Mouse (Mus musculus): ENCODE data around the gene Pak1. TPM values are rescaled to one million over a fixed set of nuclear protein-coding genes. Genes with fewer than 3 reads are reported as not detected.

Gene Pak1
- 117 and 171 TPM in 2 replicates for polyA plus RNA-seq (2014; fragmentation: Nextera tagmentation; extraction: Ambion mirVana)

GRCm38 (mm10) chr7:97788190-97788668 lies at the start of gene Pak1:
Pak1 (plus strand) TSS chr7:97788541.
- Histone ChIP-seq H3K9me3 (ENCODE audit: control insufficient read depth, low read length) (no peaks in the 10 kb centered on the region), H3K27me3 (ENCODE audit: control insufficient read depth, insufficient read depth, low read length) (no peaks in the 10 kb centered on the region), H3K36me3 (ENCODE audit: control insufficient read depth, insufficient read depth, low read length) (no peaks in the 10 kb centered on the region), H3K27ac (replicated peaks; ENCODE audit: low read depth, low read length) (peak within 1 kb of the TSS; percentile 86), H3K4me2 (ENCODE audit: low read length) (peak within 1 kb of the TSS; percentile 84), H3K4me3 (replicated peaks; ENCODE audit: low read depth, low read length) (peak within 1 kb of the TSS; percentile 93), H3K4me1 (ENCODE audit: control insufficient read depth, insufficient read depth, low read length) (peaks cover 18% of the 10 kb centered on the region), H3K9ac (replicated peaks; ENCODE audit: low read length) (peak within 1 kb of the TSS; percentile 95)
- ATAC-seq (ENCODE audit: low FRiP score, low TSS enrichment) (peak; percentile 93), DNase-seq (peak; percentile 94)
- 1% methylated on average over 42 of the region's 46 CpGs for WGBS

- H3K27ac ChIP-seq (replicated peaks; ENCODE audit: low read depth, low read length), result no peak overlapping the region
- H3K36me3 ChIP-seq (ENCODE audit: control insufficient read depth, insufficient read depth, low read length), result no peaks in the 10 kb centered on the region
- H3K4me2 ChIP-seq (ENCODE audit: low read length), result no peak overlapping the region
- 42% methylated on average over 10 of the region's 10 CpGs for WGBS
- H3K9me3 ChIP-seq (ENCODE audit: control insufficient read depth, low read length), result no peaks in the 10 kb centered on the region
- no peak for ATAC-seq (ENCODE audit: low FRiP score, low TSS enrichment)
- no peak overlapping the region for H3K4me3 ChIP-seq (replicated peaks; ENCODE audit: low read depth, low read length)
- no peaks in the 10 kb centered on the region; the same call in 1 of the 2 replicates for H3K4me1 ChIP-seq (ENCODE audit: control insufficient read depth, insufficient read depth, low read length)
- no peaks in the 10 kb centered on the region for H3K27me3 ChIP-seq (ENCODE audit: control insufficient read depth, insufficient read depth, low read length)
- DNase-seq, result no peak
- H3K9ac ChIP-seq (replicated peaks; ENCODE audit: low read length), result no peak overlapping the region
Observed at GRCm38 (mm10) chr7:97740948-97741347, 47.4 kb upstream of the Pak1 start.

DNA sequence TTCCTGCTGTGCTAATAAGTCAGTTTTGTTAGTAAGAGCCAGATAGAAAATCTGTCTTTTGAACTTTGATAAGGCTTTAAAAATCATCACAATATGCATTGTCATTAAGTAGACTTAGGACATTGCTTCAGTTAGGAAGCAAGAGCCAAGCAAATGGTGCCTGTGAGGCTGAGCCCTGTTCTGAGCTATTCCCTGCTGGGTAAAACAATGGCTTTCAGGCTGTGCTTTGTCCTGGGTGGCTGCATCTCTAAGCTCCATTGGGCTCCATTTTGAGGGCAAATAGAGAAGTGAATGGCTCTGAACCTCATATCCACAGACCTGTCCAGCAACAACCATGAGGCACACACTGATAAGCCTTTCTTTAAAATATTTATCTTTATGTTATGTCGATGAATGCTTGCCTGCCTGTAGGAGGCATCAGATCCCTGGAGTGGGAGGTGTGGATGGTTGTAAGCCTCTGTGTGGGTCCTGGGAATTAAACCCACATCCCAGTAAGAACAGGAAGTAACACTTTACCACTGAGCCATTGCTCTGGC lies 46.5 kb upstream of the Pak1 start:
- H3K4me1 ChIP-seq (ENCODE audit: control insufficient read depth, insufficient read depth, low read length), result no peaks in the 10 kb centered on the region; the same call in 1 of the 2 replicates
- no peak overlapping the region for H3K27ac ChIP-seq (replicated peaks; ENCODE audit: low read depth, low read length)
- H3K27me3 ChIP-seq (ENCODE audit: control insufficient read depth, insufficient read depth, low read length), result no peaks in the 10 kb centered on the region
- DNase-seq (no peak), ATAC-seq (ENCODE audit: low FRiP score, low TSS enrichment) (no peak)
- H3K9me3 ChIP-seq (ENCODE audit: control insufficient read depth, low read length), result no peaks in the 10 kb centered on the region
- no peak overlapping the region for H3K4me2 ChIP-seq (ENCODE audit: low read length)
- H3K4me3 ChIP-seq (replicated peaks; ENCODE audit: low read depth, low read length), result no peak overlapping the region
- 4% methylated on average over 1 of the region's 1 CpGs for WGBS
- no peaks in the 10 kb centered on the region for H3K36me3 ChIP-seq (ENCODE audit: control insufficient read depth, insufficient read depth, low read length)
- no peak overlapping the region for H3K9ac ChIP-seq (replicated peaks; ENCODE audit: low read length)

GRCm38 (mm10) chr7:97745299-97745698 lies 43.0 kb upstream of the Pak1 start:
- Histone ChIP-seq H3K4me1 (ENCODE audit: control insufficient read depth, insufficient read depth, low read length) (no peaks in the 10 kb centered on the region), H3K27me3 (ENCODE audit: control insufficient read depth, insufficient read depth, low read length) (no peaks in the 10 kb centered on the region), H3K9me3 (ENCODE audit: control insufficient read depth, low read length) (no peaks in the 10 kb centered on the region), H3K4me3 (replicated peaks; ENCODE audit: low read depth, low read length) (no peak overlapping the region), H3K4me2 (ENCODE audit: low read length) (no peak overlapping the region), H3K36me3 (ENCODE audit: control insufficient read depth, insufficient read depth, low read length) (no peaks in the 10 kb centered on the region), H3K9ac (replicated peaks; ENCODE audit: low read length) (no peak overlapping the region), H3K27ac (replicated peaks; ENCODE audit: low read depth, low read length) (no peak overlapping the region)
- peak; percentile 89 for DNase-seq
- WGBS, result 16% methylated on average over 3 of the region's 3 CpGs
- ATAC-seq (ENCODE audit: low FRiP score, low TSS enrichment), result no peak

- Histone ChIP-seq H3K9ac (replicated peaks; ENCODE audit: low read length) (no peak overlapping the region), H3K27ac (replicated peaks; ENCODE audit: low read depth, low read length) (no peak overlapping the region), H3K36me3 (ENCODE audit: control insufficient read depth, insufficient read depth, low read length) (no peaks in the 10 kb centered on the region), H3K27me3 (ENCODE audit: control insufficient read depth, insufficient read depth, low read length) (no peaks in the 10 kb centered on the region), H3K9me3 (ENCODE audit: control insufficient read depth, low read length) (no peaks in the 10 kb centered on the region), H3K4me1 (ENCODE audit: control insufficient read depth, insufficient read depth, low read length) (no peaks in the 10 kb centered on the region), H3K4me2 (ENCODE audit: low read length) (no peak overlapping the region), H3K4me3 (replicated peaks; ENCODE audit: low read depth, low read length) (no peak overlapping the region)
- WGBS, result 65% methylated on average over 4 of the region's 4 CpGs
- ATAC-seq (ENCODE audit: low FRiP score, low TSS enrichment) (no peak), DNase-seq (no peak)
Observed at GRCm38 (mm10) chr7:97747176-97747707, 41.1 kb upstream of the Pak1 start.

- Histone ChIP-seq H3K4me1 (ENCODE audit: control insufficient read depth, insufficient read depth, low read length) (no peaks in the 10 kb centered on the region), H3K4me3 (replicated peaks; ENCODE audit: low read depth, low read length) (no peak overlapping the region), H3K27ac (replicated peaks; ENCODE audit: low read depth, low read length) (no peak overlapping the region), H3K27me3 (ENCODE audit: control insufficient read depth, insufficient read depth, low read length) (no peaks in the 10 kb centered on the region), H3K9ac (replicated peaks; ENCODE audit: low read length) (no peak overlapping the region), H3K4me2 (ENCODE audit: low read length) (peak overlapping the region; percentile 30; the same call in 1 of the 2 replicates), H3K36me3 (ENCODE audit: control insufficient read depth, insufficient read depth, low read length) (no peaks in the 10 kb centered on the region), H3K9me3 (ENCODE audit: control insufficient read depth, low read length) (no peaks in the 10 kb centered on the region)
- peak; percentile 91 for DNase-seq
- WGBS, result 26% methylated on average over 28 of the region's 28 CpGs
- ATAC-seq (ENCODE audit: low FRiP score, low TSS enrichment), result peak; percentile 77; the same call in 1 of the 2 replicates
Observed at GRCm38 (mm10) chr7:97747787-97748497, 40.4 kb upstream of the Pak1 start.

DNA sequence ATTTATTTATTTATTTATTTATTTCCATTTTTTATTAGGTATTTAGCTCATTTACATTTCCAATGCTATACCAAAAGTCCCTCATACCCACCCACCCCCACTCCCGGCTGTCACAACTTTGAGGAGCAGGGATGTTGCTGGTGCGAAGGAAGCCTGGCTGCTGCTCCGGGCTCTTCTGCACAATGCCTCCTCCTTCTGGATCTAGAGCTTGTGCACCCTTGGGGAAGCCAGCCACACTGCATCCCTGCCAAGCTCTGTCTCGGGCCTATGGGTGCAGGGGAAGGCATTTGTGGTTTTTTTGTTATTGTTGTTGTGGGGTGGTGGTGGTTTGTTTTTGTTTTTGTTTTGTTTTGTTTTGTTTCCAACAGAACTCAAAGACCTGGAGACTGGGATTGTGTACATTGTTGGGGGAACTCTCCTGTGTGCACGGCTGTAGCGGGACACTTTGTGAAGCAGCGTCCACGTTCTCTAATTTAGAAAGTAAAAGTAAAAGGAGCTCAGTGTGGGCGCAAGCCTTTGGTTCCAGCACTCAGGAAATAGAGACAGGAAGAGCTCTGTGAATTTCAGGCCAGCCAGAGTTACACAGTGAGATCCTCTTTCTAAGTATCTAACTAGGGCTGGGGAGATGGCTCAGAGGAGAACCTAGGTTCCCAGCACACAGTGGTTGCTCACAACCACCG lies 39.7 kb upstream of the Pak1 start:
- 58% methylated on average over 10 of the region's 10 CpGs for WGBS
- Histone ChIP-seq H3K27me3 (ENCODE audit: control insufficient read depth, insufficient read depth, low read length) (no peaks in the 10 kb centered on the region), H3K9me3 (ENCODE audit: control insufficient read depth, low read length) (no peaks in the 10 kb centered on the region), H3K4me2 (ENCODE audit: low read length) (peak overlapping the region; percentile 28), H3K4me3 (replicated peaks; ENCODE audit: low read depth, low read length) (no peak overlapping the region), H3K4me1 (ENCODE audit: control insufficient read depth, insufficient read depth, low read length) (no peaks in the 10 kb centered on the region), H3K36me3 (ENCODE audit: control insufficient read depth, insufficient read depth, low read length) (no peaks in the 10 kb centered on the region), H3K9ac (replicated peaks; ENCODE audit: low read length) (no peak overlapping the region), H3K27ac (replicated peaks; ENCODE audit: low read depth, low read length) (no peak overlapping the region)
- 0 out of 2 replicates have a peak, but pooled peaks have one; percentile 14 for ATAC-seq (ENCODE audit: low FRiP score, low TSS enrichment)
- no peak for DNase-seq

DNA sequence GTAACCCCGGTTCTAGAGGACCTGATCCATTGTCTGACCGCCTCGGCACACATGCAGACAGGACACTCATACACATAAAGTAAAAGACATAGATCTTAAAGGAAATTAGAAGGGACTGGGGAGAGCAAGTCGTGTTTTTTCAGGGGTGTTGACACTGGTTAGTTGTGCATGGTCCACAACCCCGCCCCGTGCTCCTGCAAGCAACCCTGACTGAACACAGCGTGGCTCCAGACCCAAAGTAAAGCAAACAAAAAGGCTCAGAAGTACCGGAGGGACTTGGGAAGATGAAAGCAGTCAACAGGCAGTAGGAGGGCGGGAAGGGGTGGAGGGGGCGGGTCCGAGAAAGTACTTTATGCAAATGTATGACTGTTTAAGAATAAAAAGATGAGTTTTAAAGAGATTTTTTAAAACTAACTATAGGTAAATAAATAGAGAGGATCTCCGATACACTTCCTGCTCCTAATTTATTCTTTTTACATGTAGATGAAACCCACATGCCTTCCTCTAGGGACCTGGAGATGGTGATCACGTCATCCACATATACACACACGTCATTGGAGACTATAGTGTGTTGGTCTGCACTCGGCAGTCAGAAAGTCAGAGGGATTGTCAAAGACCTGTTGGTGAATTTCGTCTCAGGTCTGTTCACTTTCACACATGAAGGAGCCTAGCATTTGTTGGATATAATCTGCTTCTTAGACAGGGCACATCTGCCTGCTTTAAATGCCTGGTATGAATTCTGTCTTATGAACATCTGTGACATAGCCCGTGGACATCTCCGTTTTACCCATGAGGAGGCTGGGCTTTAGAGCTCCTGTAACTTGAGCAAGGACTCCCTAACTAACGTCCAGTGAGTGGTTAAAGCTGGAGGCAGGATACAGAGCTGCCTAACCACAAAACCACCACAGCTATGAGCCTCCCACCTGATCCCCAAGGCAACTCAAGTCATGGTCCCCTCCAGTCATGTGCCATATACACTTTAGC lies 38.8 kb upstream of the Pak1 start:
- no peak overlapping the region for H3K27ac ChIP-seq (replicated peaks; ENCODE audit: low read depth, low read length)
- 23% methylated on average over 19 of the region's 19 CpGs for WGBS

More for the DNA sequence above, 38.8 kb upstream of the Pak1 start:
- Histone ChIP-seq H3K9me3 (ENCODE audit: control insufficient read depth, low read length) (no peaks in the 10 kb centered on the region), H3K27me3 (ENCODE audit: control insufficient read depth, insufficient read depth, low read length) (no peaks in the 10 kb centered on the region), H3K4me3 (replicated peaks; ENCODE audit: low read depth, low read length) (no peak overlapping the region), H3K9ac (replicated peaks; ENCODE audit: low read length) (no peak overlapping the region), H3K36me3 (ENCODE audit: control insufficient read depth, insufficient read depth, low read length) (no peaks in the 10 kb centered on the region), H3K4me1 (ENCODE audit: control insufficient read depth, insufficient read depth, low read length) (no peaks in the 10 kb centered on the region), H3K4me2 (ENCODE audit: low read length) (peak overlapping the region; percentile 28)
- ATAC-seq (ENCODE audit: low FRiP score, low TSS enrichment), result peak; percentile 28; the same call in 1 of the 2 replicates
- no peak for DNase-seq
